Mouse (Mus musculus) CH12.LX (cell line): ENCODE results near the gene Rxylt1.

Source experiments
- CHD2 ChIP-seq: IDR thresholded peaks from 2 replicates; pipeline ENCODE4 v1.6.1; 2011; ENCODE audit warnings: low read length, improper control_type of control experiment
- CTCF ChIP-seq, 2 experiments: IDR thresholded peaks in 1 of 2; conservative IDR thresholded peaks in 1 of 2; 2 replicates each; pipeline ENCODE4 v1.5.1; 2011 to 2012; ENCODE audit warnings: low read depth in 2 of 2, low read length in 2 of 2, improper control_type of control experiment in 1 of 2, inconsistent platforms in 1 of 2, mild to moderate bottlenecking in 1 of 2, moderate library complexity in 1 of 2
- EP300 ChIP-seq: IDR thresholded peaks from 2 replicates; pipeline ENCODE4 v1.6.1; 2011; ENCODE audit warnings: low read length, improper control_type of control experiment
- MEF2A ChIP-seq: IDR thresholded peaks from 2 replicates; pipeline ENCODE4 v1.6.1; 2014; ENCODE audit warnings: low read depth, mild to moderate bottlenecking, inconsistent platforms, low read length, improper control_type of control experiment, borderline replicate concordance
- MXI1 ChIP-seq: IDR thresholded peaks from 2 replicates; pipeline ENCODE4 v1.6.1; 2011; ENCODE audit warnings: mild to moderate bottlenecking, low read depth, low read length, improper control_type of control experiment
- POLR2A ChIP-seq: IDR thresholded peaks from 2 replicates; pipeline ENCODE4 v1.6.1; 2011; ENCODE audit warnings: low read depth, mild to moderate bottlenecking, improper control_type of control experiment, low read length
- USF2 ChIP-seq: conservative IDR thresholded peaks from 2 replicates; pipeline ENCODE4 v1.6.1; 2011; ENCODE audit warnings: low read depth, low read length, improper control_type of control experiment

DNA sequence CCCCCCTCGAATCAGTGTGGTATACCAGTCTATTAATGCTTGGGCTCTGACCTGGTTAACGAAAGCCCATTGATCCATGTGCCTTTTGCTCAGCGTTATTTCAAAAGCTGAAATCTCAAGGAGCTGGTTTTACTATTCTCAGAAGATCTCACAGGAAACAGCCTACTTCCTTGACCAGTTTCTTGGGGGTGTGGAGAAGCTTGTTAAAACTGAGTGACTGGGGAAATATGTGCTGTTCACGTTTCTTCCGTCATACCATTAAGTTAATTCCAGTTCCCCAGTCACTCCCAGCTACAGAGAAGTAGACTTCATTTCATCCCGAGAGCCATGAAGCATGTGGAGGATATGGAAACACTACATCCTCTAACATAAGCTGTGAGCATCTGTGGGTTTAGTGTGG, 22.3 kb upstream of the Rxylt1 start:
- TF ChIP-seq EP300 (no peak), CTCF (conservative IDR thresholded peaks at IDR 0.05 in 1 of 2, IDR thresholded peaks at IDR 0.05 in 1 of 2; ENCODE audit: low read depth in 2 of 2, low read length in 2 of 2) (no peak), POLR2A (no peak), MXI1 (no peak), USF2 (no peak), CHD2 (no peak), MEF2A (no peak)
